16 mouse cellular contexts compared by ENCODE assay signal in genomic region chr6:91559371-91559770, GRCm38 (mm10). TPM values are rescaled to one million over a fixed set of nuclear protein-coding genes. Genes with fewer than 3 reads are reported as not detected.
DNase-seq lines count a peak whose midpoint lies in the region; ATAC-seq lines count a peak whose summit lies in the region.
"Had no signal": no experiment of that assay in that cellular context is flagged by ENCODE, and none has a peak within 500 bp of the region (broad histone marks: within the 10 kb centered on the region; RNA-seq: fewer than 3 reads in every experiment).

No protein-coding gene starts in this region.

- no peak overlapping the region for H3K9ac ChIP-seq in hindbrain, embryonic 13.5 days
- H3K9ac ChIP-seq in midbrain, embryonic 15.5 days = no peak overlapping the region
- H3K9ac ChIP-seq: limb, embryonic 13.5 days; lung, embryonic 15.5 days had no signal

- no peak for DNase-seq in hindbrain, embryonic 10.5 days (ENCODE audit: low spot score)
- peak; percentile 77 for DNase-seq in brain, adult 2 months (ENCODE audit: low read depth, low spot score)
- peak; percentile 45 to 70 for DNase-seq in layer of hippocampus, postnatal 14 days (ENCODE audit: low spot score in 2 of 2)
- peak; percentile 33 for DNase-seq in right cerebral cortex, postnatal 14 days
- DNase-seq in gastrocnemius, adult 18-20 months (ENCODE audit: low spot score) = no peak
- DNase-seq in B cell, adult 2 months = no peak
- DNase-seq: adrenal gland, postnatal 10 days; gastrocnemius, adult 2 months; heart, postnatal 4 days; kidney, postnatal 25 days had no signal

- H3K36me3 ChIP-seq in hindbrain, embryonic 13.5 days = no peaks in the 10 kb centered on the region
- H3K36me3 ChIP-seq in hindbrain, embryonic 10.5 days = no peaks in the 10 kb centered on the region
- H3K36me3 ChIP-seq in midbrain, embryonic 15.5 days (replicated peaks) = no peaks in the 10 kb centered on the region
- H3K36me3 ChIP-seq: limb, embryonic 13.5 days; lung, embryonic 15.5 days had no signal

- no peak for ATAC-seq in hindbrain, embryonic 13.5 days (ENCODE audit: low FRiP score)
- no peak for ATAC-seq in midbrain, embryonic 15.5 days (replicated peaks)
- ATAC-seq: intestine, embryonic 16.5 days had no signal

- H3K4me3 ChIP-seq in hindbrain, embryonic 13.5 days = no peak overlapping the region
- H3K4me3 ChIP-seq in hindbrain, embryonic 10.5 days = no peak overlapping the region
- no peak overlapping the region for H3K4me3 ChIP-seq in midbrain, embryonic 15.5 days
- H3K4me3 ChIP-seq: gastrocnemius, adult 2 months; limb, embryonic 13.5 days; lung, embryonic 15.5 days; megakaryocyte, embryonic 14.5 days had no signal

- H3K9me3 ChIP-seq in hindbrain, embryonic 13.5 days = no peaks in the 10 kb centered on the region
- H3K9me3 ChIP-seq in hindbrain, embryonic 10.5 days = no peaks in the 10 kb centered on the region
- H3K9me3 ChIP-seq in midbrain, embryonic 15.5 days = no peaks in the 10 kb centered on the region
- H3K9me3 ChIP-seq: limb, embryonic 13.5 days; lung, embryonic 15.5 days had no signal

- H3K27ac ChIP-seq in hindbrain, embryonic 13.5 days = 0 out of 2 replicates have a peak overlapping the region, but pooled peaks have one; percentile 2
- H3K27ac ChIP-seq in hindbrain, embryonic 10.5 days = no peak overlapping the region
- no peak overlapping the region for H3K27ac ChIP-seq in midbrain, embryonic 15.5 days
- H3K27ac ChIP-seq: gastrocnemius, adult 2 months; limb, embryonic 13.5 days had no signal

- H3K27me3 ChIP-seq in hindbrain, embryonic 13.5 days = no peaks in the 10 kb centered on the region
- H3K27me3 ChIP-seq in hindbrain, embryonic 10.5 days (ENCODE audit: insufficient read depth, poor library complexity, severe bottlenecking) = no peaks in the 10 kb centered on the region
- no peaks in the 10 kb centered on the region for H3K27me3 ChIP-seq in midbrain, embryonic 15.5 days (replicated peaks)
- H3K27me3 ChIP-seq: limb, embryonic 13.5 days; lung, embryonic 15.5 days had no signal

- no peak overlapping the region for H3K4me2 ChIP-seq in hindbrain, embryonic 13.5 days
- no peak overlapping the region for H3K4me2 ChIP-seq in midbrain, embryonic 15.5 days
- H3K4me2 ChIP-seq: limb, embryonic 13.5 days; lung, embryonic 15.5 days had no signal

- WGBS in hindbrain, embryonic 13.5 days = 62% methylated on average over 4 of the region's 4 CpGs
- 85% methylated on average over 4 of the region's 4 CpGs for WGBS in hindbrain, embryonic 10.5 days
- WGBS in midbrain, embryonic 15.5 days = 71% methylated on average over 4 of the region's 4 CpGs

- 0 out of 2 replicates have a peak, but pooled peaks cover 6% of the 10 kb centered on the region for H3K4me1 ChIP-seq in hindbrain, embryonic 13.5 days (replicated peaks)
- peaks cover 9% of the 10 kb centered on the region; the same call in 1 of the 2 replicates for H3K4me1 ChIP-seq in hindbrain, embryonic 10.5 days (replicated peaks)
- no peaks in the 10 kb centered on the region for H3K4me1 ChIP-seq in midbrain, embryonic 15.5 days
- H3K4me1 ChIP-seq: limb, embryonic 13.5 days had no signal

RNA-seq across cellular contexts. Expression of gene Lsm3, which starts 43.6 kb away (rescaled TPM):
- 162 and 169 TPM in 2 replicates for polyA plus RNA-seq in hindbrain, embryonic 13.5 days (2015; fragmentation: Nextera tagmentation; extraction: Ambion mirVana)
- polyA plus RNA-seq in hindbrain, embryonic 10.5 days (2016; fragmentation: Nextera tagmentation; extraction: Ambion mirVana) = 340 and 380 TPM in 2 replicates
- total RNA-seq in layer of hippocampus, postnatal 14 days (2021) = 10 to 100 TPM; 39.5 to 41.7 TPM
- total RNA-seq in gastrocnemius, adult 18-20 months (2021) = 10 to 100 TPM; 26.4 to 31.0 TPM
- 149 and 152 TPM in 2 replicates for polyA plus RNA-seq in midbrain, embryonic 15.5 days (2015; fragmentation: Nextera tagmentation; extraction: Ambion mirVana)

RNA-seq across cellular contexts. Expression of gene Xpc, which starts 43.7 kb away (rescaled TPM):
- 22.2 and 24.8 TPM in 2 replicates for polyA plus RNA-seq in hindbrain, embryonic 13.5 days (2015; fragmentation: Nextera tagmentation; extraction: Ambion mirVana)
- 23.6 and 23.7 TPM in 2 replicates for polyA plus RNA-seq in hindbrain, embryonic 10.5 days (2016; fragmentation: Nextera tagmentation; extraction: Ambion mirVana)
- total RNA-seq in layer of hippocampus, postnatal 14 days (2021) = 10 to 100 TPM; 11.8 to 13.0 TPM
- total RNA-seq in gastrocnemius, adult 18-20 months (2021) = 1 to 10 TPM; 8.1 to 9.0 TPM
- polyA plus RNA-seq in midbrain, embryonic 15.5 days (2015; fragmentation: Nextera tagmentation; extraction: Ambion mirVana) = 20.6 and 21.9 TPM in 2 replicates

Comparison
In these comparisons a context has a peak if more than half of its experiments do, and no peak if none do; other contexts are left out.
1. DNase-seq: peak in brain, adult 2 months (single experiment), layer of hippocampus, postnatal 14 days (2 of 2) and right cerebral cortex, postnatal 14 days (single experiment); none in hindbrain, embryonic 10.5 days (single experiment), gastrocnemius, adult 18-20 months (single experiment) and B cell, adult 2 months (0 of 2).